In genomic region chr15:84903843-84904385, GRCm38 (mm10) we compare ENCODE assay signal across 27 mouse cellular contexts. TPM values are rescaled to one million over a fixed set of nuclear protein-coding genes. Genes with fewer than 3 reads are reported as not detected.
DNase-seq lines count a peak whose midpoint lies in the region; ATAC-seq and TF ChIP-seq lines count a peak whose summit lies in the region.
"Had no signal": no experiment of that assay in that cellular context is flagged by ENCODE, and none has a peak within 500 bp of the region (broad histone marks: within the 10 kb centered on the region; RNA-seq: fewer than 3 reads in every experiment).

No protein-coding gene starts in this region.

- no peak overlapping the region for H3K4me3 ChIP-seq in hindbrain, postnatal 0 days (ENCODE audit: low read length)
- H3K4me3 ChIP-seq in hindbrain, embryonic 12.5 days = no peak overlapping the region
- no peak overlapping the region for H3K4me3 ChIP-seq in midbrain, embryonic 11.5 days (ENCODE audit: low read depth, low read length)
- no peak overlapping the region for H3K4me3 ChIP-seq in midbrain, embryonic 16.5 days (ENCODE audit: low read depth, low read length)
- H3K4me3 ChIP-seq in intestine, embryonic 16.5 days (ENCODE audit: low read length) = no peak overlapping the region
- H3K4me3 ChIP-seq: erythroblast, embryonic 14.5 days; forebrain, embryonic 12.5 days; forebrain, embryonic 15.5 days; heart, embryonic 12.5 days; heart, embryonic 15.5 days; hindbrain, embryonic 10.5 days had no signal

- H3K36me3 ChIP-seq in hindbrain, postnatal 0 days (ENCODE audit: insufficient read depth, low read length) = no peaks in the 10 kb centered on the region
- H3K36me3 ChIP-seq in hindbrain, embryonic 12.5 days = no peaks in the 10 kb centered on the region
- no peaks in the 10 kb centered on the region for H3K36me3 ChIP-seq in midbrain, embryonic 11.5 days (ENCODE audit: control insufficient read depth, insufficient read depth, low read length)
- H3K36me3 ChIP-seq in midbrain, embryonic 16.5 days (ENCODE audit: control insufficient read depth, insufficient read depth, low read length) = no peaks in the 10 kb centered on the region
- no peaks in the 10 kb centered on the region for H3K36me3 ChIP-seq in intestine, embryonic 16.5 days (ENCODE audit: control insufficient read depth, insufficient read depth, low read length)
- H3K36me3 ChIP-seq: forebrain, embryonic 12.5 days; forebrain, embryonic 15.5 days; G1E; heart, embryonic 12.5 days; heart, embryonic 15.5 days; hindbrain, embryonic 10.5 days had no signal

- peaks cover under 1% of the 10 kb centered on the region; the same call in 1 of the 2 replicates for H3K4me1 ChIP-seq in hindbrain, postnatal 0 days (ENCODE audit: insufficient read depth, low read length)
- H3K4me1 ChIP-seq in hindbrain, embryonic 12.5 days = no peaks in the 10 kb centered on the region
- peaks cover 10% of the 10 kb centered on the region; the same call in 1 of the 2 replicates for H3K4me1 ChIP-seq in midbrain, embryonic 11.5 days (ENCODE audit: control insufficient read depth, insufficient read depth, low read length)
- peaks cover under 1% of the 10 kb centered on the region; the same call in 1 of the 2 replicates for H3K4me1 ChIP-seq in midbrain, embryonic 16.5 days (ENCODE audit: control insufficient read depth, insufficient read depth, low read length)
- no peaks in the 10 kb centered on the region for H3K4me1 ChIP-seq in intestine, embryonic 16.5 days (ENCODE audit: control insufficient read depth, insufficient read depth, low read length)
- H3K4me1 ChIP-seq: forebrain, embryonic 12.5 days; heart, embryonic 12.5 days; hindbrain, embryonic 10.5 days had no signal

- H3K27me3 ChIP-seq in hindbrain, postnatal 0 days (ENCODE audit: insufficient read depth, low read length) = no peaks in the 10 kb centered on the region
- no peaks in the 10 kb centered on the region for H3K27me3 ChIP-seq in hindbrain, embryonic 12.5 days
- peaks cover 41% of the 10 kb centered on the region for H3K27me3 ChIP-seq in midbrain, embryonic 11.5 days (ENCODE audit: control insufficient read depth, insufficient read depth, low read length)
- H3K27me3 ChIP-seq in midbrain, embryonic 16.5 days (ENCODE audit: control insufficient read depth, insufficient read depth, low read depth, low read length) = peaks cover 9% of the 10 kb centered on the region
- H3K27me3 ChIP-seq in intestine, embryonic 16.5 days (replicated peaks; ENCODE audit: control insufficient read depth, insufficient read depth, low read length) = no peaks in the 10 kb centered on the region
- H3K27me3 ChIP-seq: CH12.LX; forebrain, embryonic 12.5 days; forebrain, embryonic 15.5 days; heart, embryonic 12.5 days; heart, embryonic 15.5 days had no signal

- no peak for TF ChIP-seq CTCF in hindbrain, postnatal 0 days (IDR thresholded peaks at IDR 0.05; ENCODE audit: low read depth)
- no peak for TF ChIP-seq CTCF in brain, embryonic 14.5 days (IDR thresholded peaks at IDR 0.05; ENCODE audit: borderline replicate concordance, extremely low read depth, insufficient read depth, insufficient read length)

- no peaks in the 10 kb centered on the region for H3K9me3 ChIP-seq in hindbrain, postnatal 0 days (ENCODE audit: low read length)
- H3K9me3 ChIP-seq in hindbrain, embryonic 12.5 days (replicated peaks) = no peaks in the 10 kb centered on the region
- no peaks in the 10 kb centered on the region for H3K9me3 ChIP-seq in midbrain, embryonic 11.5 days (ENCODE audit: control insufficient read depth, low read length)
- no peaks in the 10 kb centered on the region for H3K9me3 ChIP-seq in midbrain, embryonic 16.5 days (replicated peaks; ENCODE audit: control insufficient read depth, low read length, poor library complexity, severe bottlenecking)
- H3K9me3 ChIP-seq in intestine, embryonic 16.5 days (ENCODE audit: control insufficient read depth, low read length) = no peaks in the 10 kb centered on the region
- H3K9me3 ChIP-seq: forebrain, embryonic 12.5 days; forebrain, embryonic 15.5 days; heart, embryonic 12.5 days; heart, embryonic 15.5 days; hindbrain, embryonic 10.5 days had no signal

- no peak for TF ChIP-seq POLR2A in brain, embryonic 14.5 days (IDR thresholded peaks at IDR 0.05; ENCODE audit: borderline replicate concordance, extremely low read depth, insufficient read depth, insufficient read length, poor library complexity, severe bottlenecking)

- no peak overlapping the region for H3K4me2 ChIP-seq in hindbrain, postnatal 0 days (ENCODE audit: low read depth, low read length)
- H3K4me2 ChIP-seq in hindbrain, embryonic 12.5 days (replicated peaks) = no peak overlapping the region
- no peak overlapping the region for H3K4me2 ChIP-seq in midbrain, embryonic 11.5 days
- no peak overlapping the region for H3K4me2 ChIP-seq in midbrain, embryonic 16.5 days (ENCODE audit: low read length)
- H3K4me2 ChIP-seq in intestine, embryonic 16.5 days (ENCODE audit: low read depth, low read length) = no peak overlapping the region
- H3K4me2 ChIP-seq: forebrain, embryonic 12.5 days; forebrain, embryonic 15.5 days; heart, embryonic 12.5 days; heart, embryonic 15.5 days; hindbrain, embryonic 14.5 days had no signal

- ATAC-seq in hindbrain, postnatal 0 days = no peak
- ATAC-seq in hindbrain, embryonic 12.5 days (ENCODE audit: low FRiP score) = no peak
- no peak for ATAC-seq in midbrain, embryonic 11.5 days (ENCODE audit: low FRiP score)
- peak; percentile 21; the same call in 1 of the 2 replicates for ATAC-seq in midbrain, embryonic 16.5 days
- ATAC-seq in intestine, embryonic 16.5 days = no peak
- ATAC-seq: forebrain, embryonic 15.5 days had no signal

- WGBS in hindbrain, postnatal 0 days = 38% methylated on average over 7 of the region's 7 CpGs
- 66% methylated on average over 7 of the region's 7 CpGs for WGBS in hindbrain, embryonic 12.5 days
- WGBS in midbrain, embryonic 11.5 days = 31% methylated on average over 7 of the region's 7 CpGs
- WGBS in midbrain, embryonic 16.5 days = 29% methylated on average over 7 of the region's 7 CpGs
- 74% methylated on average over 7 of the region's 7 CpGs for WGBS in intestine, embryonic 16.5 days

- H3K27ac ChIP-seq in hindbrain, postnatal 0 days = no peak overlapping the region
- no peak overlapping the region for H3K27ac ChIP-seq in hindbrain, embryonic 12.5 days
- no peak overlapping the region for H3K27ac ChIP-seq in midbrain, embryonic 11.5 days (ENCODE audit: low read depth, low read length)
- H3K27ac ChIP-seq in midbrain, embryonic 16.5 days (ENCODE audit: low read length) = no peak overlapping the region
- no peak overlapping the region for H3K27ac ChIP-seq in intestine, embryonic 16.5 days (ENCODE audit: low read length)
- H3K27ac ChIP-seq: forebrain, embryonic 12.5 days; forebrain, embryonic 15.5 days; heart, embryonic 15.5 days; hindbrain, embryonic 10.5 days; hindbrain, embryonic 14.5 days had no signal

- DNase-seq in hindbrain, postnatal 0 days (ENCODE audit: low spot score) = peak; percentile 31
- DNase-seq in brain, embryonic 14.5 days (ENCODE audit: low read depth) = peak; percentile 53
- DNase-seq in midbrain, embryonic 11.5 days (ENCODE audit: low spot score, missing footprints) = peak; percentile 89
- DNase-seq in adrenal gland, postnatal 14 days = no peak
- no peak for DNase-seq in lung, postnatal 25 days (ENCODE audit: low spot score)
- DNase-seq: adrenal gland, adult 2 months; adrenal gland, postnatal 25 days; B cell, adult 2 months; cerebellum, adult 18-20 months; cerebellum, adult 9-10 months; cerebellum, postnatal 14 days; gastrocnemius, postnatal 25 days; heart, adult 18-20 months; heart, postnatal 10 days; heart, postnatal 36 days had no signal

- no peak overlapping the region for H3K9ac ChIP-seq in hindbrain, postnatal 0 days (replicated peaks; ENCODE audit: low read length)
- no peak overlapping the region for H3K9ac ChIP-seq in hindbrain, embryonic 12.5 days
- H3K9ac ChIP-seq in midbrain, embryonic 11.5 days (ENCODE audit: low read length) = no peak overlapping the region
- no peak overlapping the region for H3K9ac ChIP-seq in midbrain, embryonic 16.5 days (ENCODE audit: low read depth, low read length)
- H3K9ac ChIP-seq in intestine, embryonic 16.5 days (ENCODE audit: low read depth, low read length) = no peak overlapping the region
- H3K9ac ChIP-seq: forebrain, embryonic 12.5 days; forebrain, embryonic 15.5 days; heart, embryonic 12.5 days; heart, embryonic 15.5 days; hindbrain, embryonic 14.5 days had no signal

RNA-seq across cellular contexts. Expression of gene Gm29666, which starts 15.9 kb away (rescaled TPM):
- total RNA-seq in hindbrain, postnatal 0 days (2014; rRNA removed) = 0.47 and 0.50 TPM in 2 replicates
- 0.54 and 0.65 TPM in 2 replicates for polyA plus RNA-seq in hindbrain, postnatal 0 days (2015; fragmentation: Nextera tagmentation; extraction: Ambion mirVana)
- 0.77 and 0.88 TPM in 2 replicates for polyA plus RNA-seq in hindbrain, embryonic 12.5 days (2016; fragmentation: Nextera tagmentation; extraction: Ambion mirVana)
- 1.0 and 1.4 TPM in 2 replicates for polyA plus RNA-seq in brain, embryonic 14.5 days (2012; rRNA removed)
- polyA plus RNA-seq in midbrain, embryonic 11.5 days (2014; fragmentation: Nextera tagmentation; extraction: Ambion mirVana) = 0.61 and 0.66 TPM in 2 replicates
- polyA plus RNA-seq in midbrain, embryonic 16.5 days (2015; fragmentation: Nextera tagmentation; extraction: Ambion mirVana) = 0.87 and 0.90 TPM in 2 replicates
- total RNA-seq in adrenal gland, postnatal 14 days (2021) = 0.30 TPM in 2 replicates
- polyA plus RNA-seq in intestine, embryonic 16.5 days (2015; fragmentation: Nextera tagmentation; extraction: Ambion mirVana) = 0.62 TPM in 2 replicates

RNA-seq across cellular contexts. Expression of gene Nup50, which starts 19.3 kb away (rescaled TPM):
- 13.3 and 18.4 TPM in 2 replicates for total RNA-seq in hindbrain, postnatal 0 days (2014; rRNA removed)
- 23.6 and 24.7 TPM in 2 replicates for polyA plus RNA-seq in hindbrain, postnatal 0 days (2015; fragmentation: Nextera tagmentation; extraction: Ambion mirVana)
- 56.4 and 58.0 TPM in 2 replicates for polyA plus RNA-seq in hindbrain, embryonic 12.5 days (2016; fragmentation: Nextera tagmentation; extraction: Ambion mirVana)
- polyA plus RNA-seq in brain, embryonic 14.5 days (2012; rRNA removed) = 16.6 and 24.5 TPM in 2 replicates
- polyA plus RNA-seq in midbrain, embryonic 11.5 days (2014; fragmentation: Nextera tagmentation; extraction: Ambion mirVana) = 66.8 and 71.7 TPM in 2 replicates
- polyA plus RNA-seq in midbrain, embryonic 16.5 days (2015; fragmentation: Nextera tagmentation; extraction: Ambion mirVana) = 24.2 and 27.9 TPM in 2 replicates
- 30.9 and 33.1 TPM in 2 replicates for total RNA-seq in adrenal gland, postnatal 14 days (2021)
- 31.5 and 32.7 TPM in 2 replicates for polyA plus RNA-seq in intestine, embryonic 16.5 days (2015; fragmentation: Nextera tagmentation; extraction: Ambion mirVana)

RNA-seq across cellular contexts. Expression of gene Phf21b, which starts 48.1 kb away (rescaled TPM):
- total RNA-seq in hindbrain, postnatal 0 days (2014; rRNA removed) = 22.8 and 29.7 TPM in 2 replicates
- 2.2 and 2.5 TPM in 2 replicates for polyA plus RNA-seq in hindbrain, postnatal 0 days (2015; fragmentation: Nextera tagmentation; extraction: Ambion mirVana)
- 16.5 and 18.0 TPM in 2 replicates for polyA plus RNA-seq in hindbrain, embryonic 12.5 days (2016; fragmentation: Nextera tagmentation; extraction: Ambion mirVana)
- 105 and 130 TPM in 2 replicates for polyA plus RNA-seq in brain, embryonic 14.5 days (2012; rRNA removed)
- polyA plus RNA-seq in midbrain, embryonic 11.5 days (2014; fragmentation: Nextera tagmentation; extraction: Ambion mirVana) = 26.4 and 26.8 TPM in 2 replicates
- polyA plus RNA-seq in midbrain, embryonic 16.5 days (2015; fragmentation: Nextera tagmentation; extraction: Ambion mirVana) = 3.5 and 4.3 TPM in 2 replicates
- total RNA-seq in adrenal gland, postnatal 14 days (2021) = 2.3 and 3.6 TPM in 2 replicates
- 0.43 and 0.48 TPM in 2 replicates for polyA plus RNA-seq in intestine, embryonic 16.5 days (2015; fragmentation: Nextera tagmentation; extraction: Ambion mirVana)
- polyA plus RNA-seq: G1E had no signal

Comparison
In these comparisons a context has a peak if more than half of its experiments do, and no peak if none do; other contexts are left out.
1. DNase-seq: peak in hindbrain, postnatal 0 days (single experiment), brain, embryonic 14.5 days (single experiment) and midbrain, embryonic 11.5 days (single experiment); none in adrenal gland, postnatal 14 days (single experiment) and lung, postnatal 25 days (single experiment).